Mouse (Mus musculus): ENCODE results near the gene Ssxb5. TPM values are rescaled to one million over a fixed set of nuclear protein-coding genes. Genes with fewer than 3 reads are reported as not detected.

Gene Ssxb5
- not detected for polyA plus RNA-seq (2014; fragmentation: Illumina TruSeq; extraction: RNeasy Lipid Tissue Mini Kit (QIAGEN cat#74804); ENCODE audit: insufficient read depth, low read depth, low replicate concordance)

DNA sequence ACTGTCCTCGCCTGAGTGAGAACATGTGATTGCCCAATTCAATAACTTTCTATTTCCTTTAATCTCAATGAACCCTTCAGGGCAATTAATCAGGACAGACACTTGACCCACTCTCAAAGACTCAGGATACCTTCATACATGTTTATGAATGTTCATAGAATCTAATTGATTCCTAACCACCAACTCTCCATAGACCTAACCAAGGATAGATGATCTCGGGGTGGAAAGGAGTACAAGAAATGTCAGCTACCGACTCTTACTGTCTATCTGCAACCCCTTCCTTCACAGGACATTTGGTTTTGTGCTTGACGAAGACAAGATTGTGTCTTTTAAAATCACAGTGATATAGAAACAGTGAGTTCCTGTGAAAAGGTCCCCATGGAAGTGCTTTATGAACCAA lies at the start of gene Ssxb5:
Gene Ssxb5, plus strand, starts transcription at position 301 of the 400 bp plus-strand sequence.

DNA sequence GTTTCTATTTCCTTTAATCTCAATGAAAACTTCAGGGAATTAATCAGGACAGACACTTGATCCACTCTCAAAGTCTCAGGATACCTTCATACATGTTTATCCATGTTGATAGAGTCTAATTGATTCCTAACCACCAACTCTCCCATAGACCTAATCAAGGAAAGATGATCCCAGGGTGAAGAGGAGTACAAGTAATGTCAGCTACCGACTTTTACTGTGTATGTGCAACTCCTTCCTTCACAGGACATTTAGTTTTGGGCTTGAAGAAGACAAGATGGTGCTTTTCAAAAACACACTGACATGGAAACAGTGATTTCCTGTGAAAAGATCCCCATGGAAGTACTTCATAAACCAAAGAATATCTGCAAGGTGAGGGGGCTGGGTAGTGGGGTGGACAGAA lies 40.2 kb downstream of the Ssxb5 start, which contains the start of gene Gm6592:
Gene Gm6592, plus strand, starts transcription at position 301 of the 400 bp plus-strand sequence.

Other genes starting within 250 kb of the Ssxb5 start
- gene Ssxb3, start 211.9 kb upstream of the Ssxb5 start, polyA plus RNA-seq (2014; fragmentation: Illumina TruSeq; extraction: RNeasy Lipid Tissue Mini Kit (QIAGEN cat#74804); ENCODE audit: insufficient read depth, low read depth, low replicate concordance), result not detected
- gene Ssxb8, start 112.8 kb upstream of the Ssxb5 start, polyA plus RNA-seq (2014; fragmentation: Illumina TruSeq; extraction: RNeasy Lipid Tissue Mini Kit (QIAGEN cat#74804); ENCODE audit: insufficient read depth, low read depth, low replicate concordance), result not detected
- not detected for gene Ssx9, start 55.3 kb upstream of the Ssxb5 start, polyA plus RNA-seq (2014; fragmentation: Illumina TruSeq; extraction: RNeasy Lipid Tissue Mini Kit (QIAGEN cat#74804); ENCODE audit: insufficient read depth, low read depth, low replicate concordance)
- gene Gm6592, start 40.3 kb downstream of the Ssxb5 start, polyA plus RNA-seq (2014; fragmentation: Illumina TruSeq; extraction: RNeasy Lipid Tissue Mini Kit (QIAGEN cat#74804); ENCODE audit: insufficient read depth, low read depth, low replicate concordance), result not detected
- gene Gm5751, start 70.6 kb downstream of the Ssxb5 start, polyA plus RNA-seq (2014; fragmentation: Illumina TruSeq; extraction: RNeasy Lipid Tissue Mini Kit (QIAGEN cat#74804); ENCODE audit: insufficient read depth, low read depth, low replicate concordance), result not detected
- 1.3 TPM for gene B630019K06Rik, start 88.7 kb downstream of the Ssxb5 start, polyA plus RNA-seq (2014; fragmentation: Illumina TruSeq; extraction: RNeasy Lipid Tissue Mini Kit (QIAGEN cat#74804); ENCODE audit: insufficient read depth, low read depth, low replicate concordance)
- gene Fthl17b, start 159.3 kb downstream of the Ssxb5 start, polyA plus RNA-seq (2014; fragmentation: Illumina TruSeq; extraction: RNeasy Lipid Tissue Mini Kit (QIAGEN cat#74804); ENCODE audit: insufficient read depth, low read depth, low replicate concordance), result not detected
- not detected for gene Fthl17c, start 172.9 kb downstream of the Ssxb5 start, polyA plus RNA-seq (2014; fragmentation: Illumina TruSeq; extraction: RNeasy Lipid Tissue Mini Kit (QIAGEN cat#74804); ENCODE audit: insufficient read depth, low read depth, low replicate concordance)
- not detected for gene Fthl17d, start 183.1 kb downstream of the Ssxb5 start, polyA plus RNA-seq (2014; fragmentation: Illumina TruSeq; extraction: RNeasy Lipid Tissue Mini Kit (QIAGEN cat#74804); ENCODE audit: insufficient read depth, low read depth, low replicate concordance)
- not detected for gene Fthl17e, start 229.8 kb downstream of the Ssxb5 start, polyA plus RNA-seq (2014; fragmentation: Illumina TruSeq; extraction: RNeasy Lipid Tissue Mini Kit (QIAGEN cat#74804); ENCODE audit: insufficient read depth, low read depth, low replicate concordance)

All from lung, adult 10 weeks (tissue).